Mouse (Mus musculus) testis, adult 2 months (tissue): ENCODE measurements around the gene Chpf. TPM values are rescaled to one million over a fixed set of nuclear protein-coding genes. Genes with fewer than 3 reads are reported as not detected.
A peak's percentile ranks its signal among the peaks of the same experiment; 100 is the strongest.

Source experiments
- H3K27ac ChIP-seq: fragments of 200-500 bp; 2 replicates; pipeline ENCODE4 v1.5.1; 2012; ENCODE audit warnings: low read depth, low read length; ENCODE audit not compliant: control insufficient read depth, insufficient read depth
- H3K27me3 ChIP-seq: fragments of 200-500 bp; 2 replicates; pipeline ENCODE4 v1.6.1; 2012; ENCODE audit warnings: mild to moderate bottlenecking, low read length, moderate library complexity; ENCODE audit not compliant: control insufficient read depth, insufficient read depth
- H3K36me3 ChIP-seq: fragments of 200-500 bp; 2 replicates; pipeline ENCODE4 v1.6.1; 2012; ENCODE audit warnings: mild to moderate bottlenecking, low read length; ENCODE audit not compliant: control insufficient read depth, insufficient read depth
- H3K4me1 ChIP-seq: fragments of 200-500 bp; 2 replicates; pipeline ENCODE4 v1.6.1; 2012; ENCODE audit warnings: low read length; ENCODE audit not compliant: control insufficient read depth, insufficient read depth
- H3K4me3 ChIP-seq: fragments of 200-500 bp; 2 replicates; pipeline ENCODE4 v1.5.1; 2012; ENCODE audit warnings: low read depth, mild to moderate bottlenecking, low read length, moderate library complexity, mixed read lengths; ENCODE audit not compliant: control insufficient read depth
- CTCF ChIP-seq: fragments of 200-500 bp; IDR thresholded peaks from 2 replicates; pipeline ENCODE4 v1.5.1; 2012; ENCODE audit warnings: low read depth, mild to moderate bottlenecking, inconsistent platforms, low read length, moderate library complexity; ENCODE audit not compliant: control insufficient read depth, insufficient read depth, insufficient replicate concordance
- POLR2A ChIP-seq: fragments of 200-500 bp; IDR thresholded peaks from 2 replicates; pipeline ENCODE4 v1.6.1; 2012; ENCODE audit warnings: low read depth, mild to moderate bottlenecking, inconsistent platforms, low read length, moderate library complexity; ENCODE audit not compliant: control insufficient read depth
- polyA plus RNA-seq: library from polyadenylated mRNA; depleted of rRNA; stranded (reverse); fragments of >200 nt; gene quantifications from 2 replicates; pipeline ENCODE4 v1.2.3, GENCODE M21; 2012

Gene Chpf
- polyA plus RNA-seq, 1 experiment, result 39.5 TPM

DNA sequence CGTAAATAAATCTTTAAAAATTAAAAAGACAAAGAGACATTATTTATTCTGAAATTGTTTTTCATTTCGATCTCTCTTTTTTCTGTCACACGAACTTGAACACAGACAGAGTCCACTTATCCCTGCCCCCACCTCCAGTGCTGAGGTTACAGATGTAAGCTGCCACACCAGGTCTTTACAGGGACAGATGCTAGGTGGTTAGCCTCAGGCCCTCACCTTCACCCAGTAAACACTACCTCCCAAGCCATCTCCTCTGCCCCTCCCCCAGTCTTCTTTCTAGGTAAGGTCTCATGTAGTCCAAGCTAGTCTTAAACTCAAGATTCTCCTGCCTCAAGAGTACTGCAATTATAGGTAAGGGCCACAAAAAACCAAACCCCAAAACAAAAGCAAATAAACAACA is 33.4 kb upstream of the Chpf start:
- Histone ChIP-seq H3K4me3 (no peak overlapping the region), H3K36me3 (no peaks in the 10 kb centered on the region), H3K4me1 (peaks cover 5% of the 10 kb centered on the region), H3K27me3 (no peaks in the 10 kb centered on the region), H3K27ac (no peak overlapping the region)
- TF ChIP-seq CTCF (no peak), POLR2A (no peak)

DNA sequence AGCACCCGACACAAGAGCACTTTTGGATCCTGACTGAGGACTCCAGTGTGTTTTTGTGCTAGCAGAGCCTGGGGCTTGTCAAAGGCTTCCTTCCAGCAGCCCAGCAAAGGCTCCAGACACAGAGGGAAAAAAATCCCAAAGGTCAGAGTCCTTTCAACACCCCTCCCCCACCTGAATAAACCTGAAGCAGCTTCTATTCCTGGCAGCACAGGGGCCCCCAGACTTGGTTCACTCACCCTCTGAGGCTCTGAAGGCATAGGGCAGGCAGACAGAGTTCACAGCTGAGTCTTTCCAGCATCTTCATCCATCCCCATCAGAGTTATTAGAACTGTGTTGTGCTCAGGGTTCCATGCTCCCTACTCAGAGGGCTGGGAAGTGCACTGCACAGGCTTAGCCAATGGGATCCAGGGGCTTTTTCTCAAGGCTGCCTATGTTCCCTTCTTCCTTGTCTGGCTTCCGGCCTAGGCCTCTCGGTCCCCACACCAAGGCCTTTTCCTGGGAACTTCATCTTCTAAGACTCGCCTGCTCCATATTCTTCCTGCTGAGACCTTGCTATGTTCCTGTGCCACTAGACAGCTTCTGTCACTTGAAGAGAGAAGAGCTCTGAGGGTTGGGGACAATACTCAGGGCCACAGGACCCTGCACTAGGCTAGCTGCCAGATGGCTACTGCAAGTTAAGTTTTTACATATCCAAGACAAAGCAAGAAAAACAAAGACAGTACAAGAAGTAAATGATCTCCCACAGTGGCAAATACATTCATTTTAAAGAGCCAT is 32.5 kb upstream of the Chpf start:
- Histone ChIP-seq H3K4me1 (peaks cover 10% of the 10 kb centered on the region), H3K27ac (peak overlapping the region; percentile 24; the same call in 1 of the 2 replicates), H3K36me3 (no peaks in the 10 kb centered on the region), H3K27me3 (no peaks in the 10 kb centered on the region), H3K4me3 (no peak overlapping the region)
- TF ChIP-seq POLR2A, result no peak
- no peak for TF ChIP-seq CTCF

- H3K27me3 ChIP-seq, result no peaks in the 10 kb centered on the region
- H3K27ac ChIP-seq, result peak overlapping the region; percentile 59
- H3K36me3 ChIP-seq, result no peaks in the 10 kb centered on the region
- no peak overlapping the region for H3K4me3 ChIP-seq
- peaks cover 24% of the 10 kb centered on the region for H3K4me1 ChIP-seq
- TF ChIP-seq CTCF, result no peak
- TF ChIP-seq POLR2A, result no peak
Observed at GRCm38 (mm10) chr1:75510154-75510553, 31.0 kb upstream of the Chpf start.

- Histone ChIP-seq H3K27ac (peak overlapping the region; percentile 59), H3K4me3 (no peak overlapping the region), H3K27me3 (no peaks in the 10 kb centered on the region), H3K36me3 (no peaks in the 10 kb centered on the region), H3K4me1 (peaks cover 27% of the 10 kb centered on the region)
- TF ChIP-seq CTCF, result no peak
Observed at GRCm38 (mm10) chr1:75509586-75509985, 30.5 kb upstream of the Chpf start.

GRCm38 (mm10) chr1:75507006-75507405 is 27.9 kb upstream of the Chpf start, which contains the start of gene Inha:
Gene Inha, plus strand, starts transcription at chr1:75507077.
- H3K36me3 ChIP-seq, result no peaks in the 10 kb centered on the region
- H3K4me3 ChIP-seq, result peak within 1 kb of the TSS; percentile 66
- H3K27me3 ChIP-seq, result no peaks in the 10 kb centered on the region
- peak within 1 kb of the TSS; percentile 57 for H3K27ac ChIP-seq
- H3K4me1 ChIP-seq, result peaks cover 37% of the 10 kb centered on the region
- TF ChIP-seq POLR2A (no peak), CTCF (no peak)

DNA sequence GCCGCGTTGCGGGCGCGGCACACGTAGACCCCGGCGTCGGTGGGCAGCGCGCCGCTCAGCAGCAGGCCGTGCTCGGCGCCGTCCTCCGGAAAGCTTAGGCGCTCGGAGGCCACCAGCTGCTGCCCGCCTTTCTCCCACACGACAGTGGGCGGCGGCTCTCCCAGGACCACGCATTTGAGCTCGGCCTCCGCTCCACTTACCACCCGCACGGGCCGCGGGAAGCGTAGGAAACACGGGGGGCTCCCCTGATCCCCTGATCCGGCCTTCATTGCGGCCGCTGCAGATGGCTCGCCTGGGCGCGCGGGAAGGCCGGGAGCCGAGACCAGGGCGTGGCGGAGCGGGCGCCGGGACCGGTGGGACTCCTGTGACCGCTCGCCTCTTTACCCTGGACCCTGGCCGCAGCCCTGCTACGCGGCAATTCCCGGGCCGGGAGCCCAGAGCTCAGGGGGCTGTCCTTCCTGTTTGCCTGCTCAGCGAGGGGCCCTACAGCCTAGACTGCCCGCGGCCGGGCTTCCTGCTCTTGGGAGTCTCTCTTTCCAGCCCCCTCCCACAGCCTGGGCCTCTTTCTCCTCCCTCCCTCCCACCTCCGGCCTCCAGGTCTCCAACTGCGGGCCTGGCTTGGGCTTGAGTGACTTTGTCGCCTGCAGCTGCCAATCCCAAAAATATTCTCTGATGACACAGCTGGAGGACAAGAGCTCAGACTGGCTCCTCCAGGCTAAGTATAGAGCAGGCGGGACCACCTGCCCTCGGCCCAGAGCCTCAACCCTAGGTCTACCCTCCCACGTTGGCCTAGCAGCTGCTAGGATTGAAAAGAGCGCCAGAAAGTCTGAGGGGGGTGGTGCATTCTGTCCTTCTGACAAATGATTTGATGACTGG is 27.1 kb upstream of the Chpf start, which contains the start of gene Obsl1:
Gene Obsl1 (minus strand): TSS at position 497 of the 876 bp plus-strand sequence.
- no peaks in the 10 kb centered on the region for H3K27me3 ChIP-seq
- peak; percentile 45; the same call in 1 of the 2 replicates for TF ChIP-seq POLR2A
- no peak for TF ChIP-seq CTCF
- H3K4me1 ChIP-seq, result peaks cover 37% of the 10 kb centered on the region
- peak within 1 kb of the TSS; percentile 66 for H3K4me3 ChIP-seq
- peak within 1 kb of the TSS; percentile 57 for H3K27ac ChIP-seq
- H3K36me3 ChIP-seq, result no peaks in the 10 kb centered on the region

DNA sequence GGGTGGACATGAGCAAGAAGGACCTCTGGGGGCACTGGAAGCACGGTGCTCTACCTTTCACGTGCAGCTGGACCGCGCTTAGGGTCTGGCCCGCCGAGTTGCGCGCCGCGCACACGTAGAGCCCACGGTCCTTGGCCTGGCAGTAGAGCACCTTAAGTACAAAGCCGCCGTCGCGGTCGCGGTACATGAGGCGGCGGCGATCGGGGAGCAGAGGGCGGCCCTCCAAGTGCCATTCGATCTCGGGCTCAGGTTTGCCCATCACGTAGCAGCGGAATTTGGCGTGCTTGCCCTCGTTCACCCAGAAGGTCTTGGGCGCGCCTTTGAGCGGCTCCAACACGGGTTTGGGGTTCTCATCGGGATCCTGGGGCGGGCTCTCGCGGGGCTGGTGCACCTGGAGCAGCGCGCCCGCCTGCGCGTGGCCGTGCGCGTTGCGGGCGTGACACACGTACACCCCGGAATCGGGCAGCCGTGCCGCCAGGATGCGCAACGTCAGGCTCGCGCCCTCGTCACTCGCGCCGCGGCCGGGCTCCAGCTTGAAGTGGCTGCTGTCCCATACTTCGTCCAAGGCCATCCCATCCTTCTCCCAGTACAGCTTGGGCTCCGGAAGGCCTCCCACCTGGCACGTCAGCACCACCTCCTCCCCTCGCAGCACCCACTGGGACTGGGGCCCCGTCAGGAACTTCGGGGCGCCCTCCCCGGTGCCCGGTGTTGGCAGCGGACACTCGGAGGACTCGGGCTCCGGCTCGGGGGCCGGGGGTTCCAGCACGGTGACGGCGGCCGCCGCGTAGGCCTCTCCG is 26.2 kb upstream of the Chpf start:
- peak overlapping the region; percentile 57 for H3K27ac ChIP-seq
- peak overlapping the region; percentile 66 for H3K4me3 ChIP-seq
- peaks cover 37% of the 10 kb centered on the region for H3K4me1 ChIP-seq
- no peaks in the 10 kb centered on the region for H3K36me3 ChIP-seq
- no peak for TF ChIP-seq CTCF
- peak; percentile 40; the same call in 1 of the 2 replicates for TF ChIP-seq POLR2A
- no peaks in the 10 kb centered on the region for H3K27me3 ChIP-seq
